Mouse (Mus musculus): ENCODE results near the gene Pou2f3. TPM values are rescaled to one million over a fixed set of nuclear protein-coding genes. Genes with fewer than 3 reads are reported as not detected.

Gene Pou2f3
- polyA plus RNA-seq, 1 experiment from 2014 or later: 0.09 TPM

DNA sequence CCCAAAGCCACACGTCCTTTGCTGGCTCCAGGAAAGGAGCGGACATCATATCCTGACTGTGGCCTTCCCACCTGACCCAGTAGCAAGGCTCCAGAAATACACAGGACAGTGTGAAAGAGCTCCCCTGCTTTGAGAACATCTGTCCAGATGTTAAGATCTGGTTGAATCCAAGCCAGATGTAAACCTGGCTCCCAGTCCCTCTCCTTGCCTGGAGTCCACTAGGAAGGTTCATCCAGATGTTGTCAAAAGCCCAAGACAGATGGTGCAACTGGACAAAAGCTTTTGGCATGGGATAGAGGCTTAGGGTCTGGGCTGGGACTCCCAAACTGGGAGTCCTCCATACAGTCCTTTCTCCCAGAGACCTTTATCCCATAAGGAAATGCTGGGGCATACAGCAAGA is 18.6 kb upstream of the Pou2f3 start:
- H3K9me3 ChIP-seq: no peaks in the 10 kb centered on the region
- H3K27ac ChIP-seq: no peak overlapping the region
- DNase-seq (ENCODE audit: low spot score): no peak
- no peak overlapping the region for H3K4me3 ChIP-seq
- no peaks in the 10 kb centered on the region for H3K27me3 ChIP-seq (ENCODE audit: insufficient read depth, poor library complexity, severe bottlenecking)
- peaks cover 63% of the 10 kb centered on the region for H3K4me1 ChIP-seq (replicated peaks)
- no peaks in the 10 kb centered on the region for H3K36me3 ChIP-seq
- WGBS: 88% methylated on average over 2 of the region's 2 CpGs

DNA sequence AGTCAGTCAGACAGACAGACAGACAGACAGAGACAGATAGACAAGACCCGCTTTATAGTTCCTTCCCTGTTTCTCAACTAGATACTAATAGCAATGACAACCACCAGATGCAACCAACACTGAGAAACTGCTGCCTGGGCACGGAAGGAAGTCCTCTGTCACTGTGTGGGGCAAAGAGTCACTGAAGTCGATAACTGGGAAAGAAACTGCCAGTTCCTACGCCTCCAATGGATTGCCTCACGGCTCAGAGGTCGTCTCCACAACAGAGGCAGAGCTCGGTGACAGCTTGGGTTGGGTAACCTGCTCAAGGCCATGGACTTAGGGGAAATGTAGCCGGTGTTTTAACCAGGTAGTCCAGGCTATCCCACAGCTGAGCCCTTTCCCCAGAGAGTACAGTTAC is 17.5 kb upstream of the Pou2f3 start:
- no peak for DNase-seq (ENCODE audit: low spot score)
- no peak overlapping the region for H3K4me3 ChIP-seq
- 85% methylated on average over 8 of the region's 8 CpGs for WGBS
- no peaks in the 10 kb centered on the region for H3K27me3 ChIP-seq (ENCODE audit: insufficient read depth, poor library complexity, severe bottlenecking)
- H3K27ac ChIP-seq: no peak overlapping the region
- H3K9me3 ChIP-seq: no peaks in the 10 kb centered on the region
- H3K4me1 ChIP-seq (replicated peaks): peaks cover 51% of the 10 kb centered on the region
- H3K36me3 ChIP-seq: peaks cover 1% of the 10 kb centered on the region; the same call in 1 of the 2 replicates

DNA sequence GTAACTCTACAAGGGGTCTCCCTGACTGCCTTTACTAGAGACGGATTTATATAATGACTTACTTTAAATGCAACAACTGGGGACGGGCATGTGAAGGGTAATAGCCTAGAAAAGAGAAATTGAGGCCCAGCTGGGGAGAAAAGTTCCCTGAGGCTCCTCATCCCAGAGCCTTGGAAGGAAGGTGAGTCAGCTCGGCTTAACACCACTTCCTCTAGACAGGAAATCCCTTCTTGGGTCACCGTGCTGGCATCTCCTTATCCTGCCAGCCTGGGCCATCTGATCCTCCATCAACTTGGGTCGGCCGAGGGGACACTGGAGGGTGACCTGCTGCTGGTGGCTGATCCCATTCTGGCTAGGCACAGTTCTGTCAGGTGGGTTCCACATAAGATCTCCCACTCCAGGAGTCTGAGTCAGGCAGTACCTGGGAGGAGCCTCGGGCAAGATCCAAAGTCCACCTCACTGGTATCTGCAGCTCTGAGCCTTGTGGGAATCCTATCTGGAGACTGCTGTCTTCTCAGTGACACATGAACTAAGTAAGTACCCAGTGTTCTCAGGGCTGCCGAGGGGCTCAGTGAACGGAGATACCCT is 16.5 kb upstream of the Pou2f3 start:
- H3K9me3 ChIP-seq: no peaks in the 10 kb centered on the region
- H3K27ac ChIP-seq: no peak overlapping the region
- H3K27me3 ChIP-seq (ENCODE audit: insufficient read depth, poor library complexity, severe bottlenecking): no peaks in the 10 kb centered on the region; the same call in 1 of the 2 replicates
- WGBS: 80% methylated on average over 9 of the region's 9 CpGs
- H3K4me3 ChIP-seq: no peak overlapping the region
- H3K4me1 ChIP-seq (replicated peaks): peaks cover 48% of the 10 kb centered on the region
- H3K36me3 ChIP-seq: peaks cover 6% of the 10 kb centered on the region; the same call in 1 of the 2 replicates
- DNase-seq (ENCODE audit: low spot score): no peak

DNA sequence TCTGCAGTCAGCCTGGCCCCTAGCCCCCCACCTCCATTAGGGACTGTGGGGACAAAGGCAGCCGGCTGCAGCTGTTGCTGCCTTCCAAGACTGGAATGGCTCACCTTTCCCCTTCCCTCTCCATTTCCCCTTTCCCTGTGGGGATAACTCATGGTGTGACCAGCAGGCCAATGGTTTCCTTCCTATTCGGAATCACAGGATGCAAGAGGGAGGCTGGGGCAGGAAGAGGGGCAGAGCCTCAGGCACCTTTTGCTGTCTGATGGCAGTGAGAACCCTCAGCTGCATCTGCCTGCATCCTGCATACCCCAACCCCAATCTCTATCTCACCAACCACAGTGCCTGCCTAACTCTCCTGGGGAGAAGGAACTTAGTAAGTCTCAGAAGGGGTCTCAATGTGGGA is 15.3 kb upstream of the Pou2f3 start:
- Histone ChIP-seq H3K36me3 (peaks cover 6% of the 10 kb centered on the region; the same call in 1 of the 2 replicates), H3K4me1 (replicated peaks) (peaks cover 36% of the 10 kb centered on the region)
- WGBS: 46% methylated on average over 2 of the region's 2 CpGs

DNA sequence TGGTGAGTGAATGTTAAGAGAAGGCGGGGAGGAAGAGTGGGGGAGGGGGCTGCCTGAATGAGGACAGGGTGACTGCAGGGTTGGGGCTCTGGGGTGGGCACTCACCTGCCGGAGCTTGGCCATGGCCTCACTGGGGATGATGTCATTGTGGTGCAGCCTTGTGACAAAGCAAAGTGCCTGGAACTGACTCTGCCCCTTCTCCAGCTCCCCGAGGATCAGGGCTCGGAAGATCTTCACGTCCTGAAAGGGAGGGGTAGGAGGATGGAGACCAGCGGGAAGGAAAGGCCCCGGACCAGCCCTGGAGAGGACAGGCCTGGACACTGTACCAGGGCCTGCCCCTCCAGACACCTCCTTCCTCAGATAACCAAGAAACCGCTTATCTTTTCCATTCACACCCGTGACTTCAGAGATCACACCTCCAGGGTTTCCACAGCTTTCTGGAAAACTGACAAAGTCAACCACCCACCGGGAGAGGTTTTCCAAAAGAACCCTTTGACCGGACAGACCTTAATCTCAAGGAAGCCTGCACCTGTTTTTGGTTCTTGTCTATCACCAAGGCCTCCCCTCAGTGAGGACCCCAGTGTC is 14.7 kb upstream of the Pou2f3 start:
- no peaks in the 10 kb centered on the region; the same call in 1 of the 2 replicates for H3K27me3 ChIP-seq (ENCODE audit: insufficient read depth, poor library complexity, severe bottlenecking)
- peaks cover 30% of the 10 kb centered on the region for H3K4me1 ChIP-seq (replicated peaks)
- H3K36me3 ChIP-seq: peaks cover 6% of the 10 kb centered on the region; the same call in 1 of the 2 replicates
- H3K4me3 ChIP-seq: no peak overlapping the region
- DNase-seq (ENCODE audit: low spot score): no peak
- H3K9me3 ChIP-seq: no peaks in the 10 kb centered on the region
- WGBS: 55% methylated on average over 11 of the region's 11 CpGs
- peak overlapping the region; percentile 60; the same call in 1 of the 2 replicates for H3K27ac ChIP-seq

More for the DNA sequence above, 15.3 kb upstream of the Pou2f3 start:
- no peak for DNase-seq (ENCODE audit: low spot score)
- Histone ChIP-seq H3K9me3 (no peaks in the 10 kb centered on the region), H3K27me3 (ENCODE audit: insufficient read depth, poor library complexity, severe bottlenecking) (no peaks in the 10 kb centered on the region; the same call in 1 of the 2 replicates), H3K27ac (peak overlapping the region; percentile 60; the same call in 1 of the 2 replicates), H3K4me3 (no peak overlapping the region)

DNA sequence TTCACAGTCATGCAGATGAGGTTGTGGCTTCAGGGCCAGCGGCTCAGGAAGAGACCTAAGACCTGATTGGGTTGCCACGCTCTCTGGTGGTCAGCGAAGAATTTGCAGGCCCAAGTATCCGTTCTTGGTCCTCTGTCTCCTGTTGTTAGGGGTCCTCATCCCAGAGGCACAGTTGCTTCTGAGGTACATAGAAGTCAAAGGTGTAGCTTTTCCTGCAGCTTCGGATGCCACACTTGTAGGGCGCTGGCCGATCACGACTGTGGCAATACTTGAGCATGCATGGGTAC is 12.2 kb upstream of the Pou2f3 start:
- Histone ChIP-seq H3K9me3 (no peaks in the 10 kb centered on the region), H3K27ac (no peak overlapping the region), H3K4me1 (replicated peaks) (peaks cover 25% of the 10 kb centered on the region), H3K27me3 (ENCODE audit: insufficient read depth, poor library complexity, severe bottlenecking) (no peaks in the 10 kb centered on the region; the same call in 1 of the 2 replicates), H3K36me3 (peaks cover 6% of the 10 kb centered on the region; the same call in 1 of the 2 replicates), H3K4me3 (no peak overlapping the region)
- peak; percentile 57 for DNase-seq (ENCODE audit: low spot score)
- WGBS: 32% methylated on average over 8 of the region's 8 CpGs

DNA sequence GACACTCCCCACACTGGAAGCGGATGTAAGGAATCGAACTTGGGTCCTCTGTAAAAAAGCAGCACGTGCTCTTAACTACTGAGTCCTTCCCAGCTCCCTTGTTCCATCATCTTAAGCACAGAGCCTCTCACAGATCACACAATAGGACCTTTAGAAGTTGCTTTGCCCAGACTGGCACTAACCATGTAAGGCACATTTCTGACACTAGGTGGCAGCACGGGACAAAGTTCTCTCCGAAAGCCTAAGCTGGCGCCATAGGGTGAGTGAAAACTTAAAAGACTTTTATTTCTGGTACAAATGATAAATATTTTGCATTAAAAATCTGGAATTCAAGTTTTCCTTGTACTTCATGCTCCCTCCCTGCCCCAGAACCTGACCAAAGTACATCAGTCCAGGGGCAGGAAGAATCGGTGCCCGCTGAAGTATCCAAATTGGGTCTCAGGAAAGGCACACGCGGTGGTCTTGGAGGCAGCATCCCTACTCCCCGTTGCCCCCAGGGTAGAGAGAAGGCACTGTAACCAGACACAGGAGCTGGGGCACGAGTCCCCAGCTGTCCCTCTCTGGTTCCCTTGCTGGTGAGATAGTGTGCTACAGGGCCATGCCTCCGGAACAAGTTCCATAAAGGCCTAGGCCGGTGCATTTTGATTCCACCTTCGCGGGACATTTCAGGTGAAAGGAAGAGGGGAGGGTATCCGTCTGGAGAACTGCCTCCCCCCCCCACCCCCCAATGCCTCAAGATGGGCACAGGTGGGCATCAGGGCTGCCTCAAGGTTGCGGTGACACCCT is 11.7 kb upstream of the Pou2f3 start:
- 30% methylated on average over 18 of the region's 18 CpGs for WGBS
- H3K27me3 ChIP-seq (ENCODE audit: insufficient read depth, poor library complexity, severe bottlenecking): no peaks in the 10 kb centered on the region; the same call in 1 of the 2 replicates
- no peak overlapping the region; the same call in 1 of the 2 replicates for H3K4me3 ChIP-seq
- H3K36me3 ChIP-seq: peaks cover 6% of the 10 kb centered on the region; the same call in 1 of the 2 replicates
- peak; percentile 87 for DNase-seq (ENCODE audit: low spot score)
- no peaks in the 10 kb centered on the region for H3K9me3 ChIP-seq
- peaks cover 25% of the 10 kb centered on the region for H3K4me1 ChIP-seq (replicated peaks)
- H3K27ac ChIP-seq: peak overlapping the region; percentile 74

DNA sequence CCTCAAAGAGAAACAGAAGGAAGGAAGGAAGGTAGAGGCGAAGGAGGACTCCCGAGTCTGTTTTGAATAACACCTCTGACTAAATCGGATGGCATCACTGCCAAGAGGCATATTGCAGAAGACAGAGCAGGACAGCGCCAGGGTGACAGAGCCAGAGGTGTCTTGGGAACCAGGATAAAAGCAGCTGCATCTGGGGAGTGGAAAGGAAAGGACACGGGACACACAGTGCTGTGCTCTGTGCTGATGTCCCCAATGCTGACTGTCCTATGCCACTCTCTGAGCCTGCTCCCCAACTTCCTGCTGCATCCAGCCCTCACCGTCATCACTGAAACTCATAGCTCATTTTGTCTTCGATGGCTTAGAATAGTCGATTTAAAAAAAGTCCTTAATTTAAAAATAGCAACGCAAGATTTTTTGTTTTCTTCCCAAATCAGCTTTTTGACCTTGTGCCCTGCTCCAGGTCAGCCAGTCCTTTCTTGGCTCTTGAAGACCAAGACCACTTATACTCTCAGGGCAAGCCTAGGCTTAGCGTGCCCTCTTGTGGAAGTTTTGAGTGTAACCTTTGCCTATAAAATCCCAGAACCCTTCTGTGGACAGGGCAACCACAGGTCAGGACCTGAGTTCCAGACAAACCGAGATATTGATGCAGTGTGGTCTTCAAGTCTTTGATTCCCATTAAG is 742 bp upstream of the Pou2f3 start:
- Histone ChIP-seq H3K27ac (0 out of 2 replicates have a peak overlapping the region, but pooled peaks have one; percentile 69), H3K27me3 (ENCODE audit: insufficient read depth, poor library complexity, severe bottlenecking) (peaks cover 53% of the 10 kb centered on the region), H3K4me3 (no peak overlapping the region), H3K4me1 (replicated peaks) (peaks cover 20% of the 10 kb centered on the region), H3K36me3 (no peaks in the 10 kb centered on the region), H3K9me3 (no peaks in the 10 kb centered on the region)
- 27% methylated on average over 11 of the region's 11 CpGs for WGBS
- peak; percentile 70 for DNase-seq (ENCODE audit: low spot score)

DNA sequence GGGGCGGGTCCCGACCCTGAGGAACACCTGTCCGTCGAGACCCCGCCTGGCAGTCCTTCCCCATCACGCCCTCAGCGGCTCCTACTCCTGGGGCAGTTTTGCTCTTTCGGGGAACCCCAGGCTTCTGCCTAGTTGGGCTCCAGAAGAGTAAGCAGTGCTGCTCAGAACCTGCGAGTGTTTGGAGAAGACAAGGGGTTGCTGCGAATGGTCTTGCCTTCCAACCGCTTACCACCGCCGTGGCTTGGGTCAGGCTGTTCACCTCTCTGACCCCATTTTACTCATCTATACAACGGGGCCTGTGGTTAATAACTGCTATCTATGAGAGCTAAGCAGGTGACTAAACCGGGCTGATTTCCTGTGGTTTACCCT is 4.2 kb downstream of the Pou2f3 start:
- H3K4me3 ChIP-seq: peak overlapping the region; percentile 46
- peaks cover 35% of the 10 kb centered on the region for H3K4me1 ChIP-seq (replicated peaks)
- H3K27ac ChIP-seq: no peak overlapping the region; the same call in 1 of the 2 replicates
- 2% methylated on average over 15 of the region's 15 CpGs for WGBS
- H3K27me3 ChIP-seq (ENCODE audit: insufficient read depth, poor library complexity, severe bottlenecking): peaks cover 84% of the 10 kb centered on the region
- no peak for DNase-seq (ENCODE audit: low spot score)
- H3K9me3 ChIP-seq: no peaks in the 10 kb centered on the region
- H3K36me3 ChIP-seq: no peaks in the 10 kb centered on the region

DNA sequence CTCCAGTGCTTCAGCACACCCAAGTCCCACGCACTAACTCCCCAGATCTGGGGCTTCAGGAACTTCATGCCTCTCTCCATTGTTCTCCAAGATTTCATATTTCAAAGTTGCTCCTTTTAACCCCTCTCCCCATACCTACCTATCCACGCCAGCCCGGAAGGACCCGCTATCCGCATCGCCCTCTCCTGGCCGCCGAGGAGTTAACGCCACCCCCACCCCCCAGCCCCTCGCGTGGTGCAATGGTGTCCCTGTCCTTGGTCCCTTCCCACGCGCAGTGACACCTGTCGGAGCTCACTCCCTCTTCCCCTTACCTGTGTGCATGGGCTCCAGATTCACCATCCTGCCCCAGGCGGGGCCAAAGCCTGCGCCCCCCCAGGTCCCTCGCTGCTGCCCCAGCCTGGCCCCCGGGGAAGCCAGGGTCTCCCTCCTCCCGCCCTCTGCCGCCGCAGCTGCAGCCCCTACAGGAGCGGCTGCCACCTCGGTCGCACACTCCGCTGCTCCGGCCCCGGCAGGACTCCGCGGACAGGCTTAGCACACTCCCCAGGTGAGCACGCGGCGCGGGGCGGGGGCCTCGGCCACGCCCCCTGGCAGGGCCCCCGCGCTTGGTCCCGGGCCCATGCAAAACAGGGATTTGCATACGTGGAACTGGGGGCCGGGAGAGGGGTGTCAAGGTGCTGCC is 4.7 kb downstream of the Pou2f3 start:
- peaks cover 90% of the 10 kb centered on the region for H3K27me3 ChIP-seq (ENCODE audit: insufficient read depth, poor library complexity, severe bottlenecking)
- DNase-seq (ENCODE audit: low spot score): no peak
- peaks cover 30% of the 10 kb centered on the region for H3K4me1 ChIP-seq (replicated peaks)
- 1% methylated on average over 41 of the region's 41 CpGs for WGBS
- H3K9me3 ChIP-seq: no peaks in the 10 kb centered on the region
- no peaks in the 10 kb centered on the region for H3K36me3 ChIP-seq
- H3K4me3 ChIP-seq: peak overlapping the region; percentile 46
- no peak overlapping the region; the same call in 1 of the 2 replicates for H3K27ac ChIP-seq

DNA sequence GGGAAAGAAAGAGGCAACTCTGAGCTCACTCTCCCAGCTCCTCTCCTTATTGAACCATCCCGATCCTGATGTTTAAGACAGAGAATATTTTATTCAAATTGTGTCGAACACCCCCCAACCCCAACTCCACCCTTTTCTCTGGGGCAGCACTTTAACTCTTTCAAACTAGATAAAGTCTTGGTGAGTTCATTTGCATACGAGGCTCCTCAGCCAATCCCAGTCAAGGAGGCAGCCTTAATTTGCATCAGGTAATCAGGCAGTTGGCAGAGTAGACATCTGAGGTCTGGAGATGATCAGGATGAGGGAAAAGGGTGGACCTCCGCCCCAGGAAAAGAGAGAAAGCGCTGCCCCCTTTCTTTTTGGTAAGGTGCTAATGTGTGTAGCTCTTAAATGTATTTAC is 10.0 kb downstream of the Pou2f3 start:
- 4% methylated on average over 5 of the region's 5 CpGs for WGBS
- H3K36me3 ChIP-seq: no peaks in the 10 kb centered on the region
- no peaks in the 10 kb centered on the region for H3K9me3 ChIP-seq
- DNase-seq (ENCODE audit: low spot score): no peak
- no peak overlapping the region for H3K27ac ChIP-seq
- H3K4me3 ChIP-seq: peak overlapping the region; percentile 14
- H3K27me3 ChIP-seq (ENCODE audit: insufficient read depth, poor library complexity, severe bottlenecking): peaks cover 70% of the 10 kb centered on the region
- peaks cover 18% of the 10 kb centered on the region for H3K4me1 ChIP-seq (replicated peaks)

DNA sequence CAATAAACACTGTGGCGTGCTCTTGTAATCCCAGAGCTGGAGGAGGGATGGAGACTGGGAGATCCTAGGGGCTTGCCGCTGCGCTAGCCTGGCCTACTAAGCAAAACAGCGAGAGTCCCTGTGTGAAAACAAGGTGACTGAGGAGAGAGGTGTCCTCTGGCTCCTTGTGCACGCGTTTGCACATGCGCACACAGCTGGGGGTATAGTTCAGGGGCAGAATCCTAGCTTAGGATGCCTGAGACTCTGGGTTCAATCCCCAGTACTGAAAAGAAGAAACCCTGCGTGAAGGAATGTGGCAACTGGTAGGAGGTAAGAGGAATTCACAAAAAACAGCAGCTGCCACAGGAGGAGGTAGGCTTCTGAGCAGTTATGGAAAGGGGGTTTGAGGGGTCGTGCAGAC is 16.2 kb downstream of the Pou2f3 start:
- H3K9me3 ChIP-seq: no peaks in the 10 kb centered on the region
- H3K27ac ChIP-seq: no peak overlapping the region
- H3K4me1 ChIP-seq (replicated peaks): peaks cover 12% of the 10 kb centered on the region
- no peaks in the 10 kb centered on the region for H3K36me3 ChIP-seq
- no peak overlapping the region for H3K4me3 ChIP-seq
- DNase-seq (ENCODE audit: low spot score): no peak
- H3K27me3 ChIP-seq (ENCODE audit: insufficient read depth, poor library complexity, severe bottlenecking): peaks cover 28% of the 10 kb centered on the region
- 14% methylated on average over 9 of the region's 9 CpGs for WGBS

Measured in hindbrain, embryonic 10.5 days (tissue).